Mouse (Mus musculus): ENCODE data around the gene Rab44. TPM values are rescaled to one million over a fixed set of nuclear protein-coding genes. Genes with fewer than 3 reads are reported as not detected.

Rab44 gene
- polyA plus RNA-seq, 1 experiment: 4.9 TPM

DNA sequence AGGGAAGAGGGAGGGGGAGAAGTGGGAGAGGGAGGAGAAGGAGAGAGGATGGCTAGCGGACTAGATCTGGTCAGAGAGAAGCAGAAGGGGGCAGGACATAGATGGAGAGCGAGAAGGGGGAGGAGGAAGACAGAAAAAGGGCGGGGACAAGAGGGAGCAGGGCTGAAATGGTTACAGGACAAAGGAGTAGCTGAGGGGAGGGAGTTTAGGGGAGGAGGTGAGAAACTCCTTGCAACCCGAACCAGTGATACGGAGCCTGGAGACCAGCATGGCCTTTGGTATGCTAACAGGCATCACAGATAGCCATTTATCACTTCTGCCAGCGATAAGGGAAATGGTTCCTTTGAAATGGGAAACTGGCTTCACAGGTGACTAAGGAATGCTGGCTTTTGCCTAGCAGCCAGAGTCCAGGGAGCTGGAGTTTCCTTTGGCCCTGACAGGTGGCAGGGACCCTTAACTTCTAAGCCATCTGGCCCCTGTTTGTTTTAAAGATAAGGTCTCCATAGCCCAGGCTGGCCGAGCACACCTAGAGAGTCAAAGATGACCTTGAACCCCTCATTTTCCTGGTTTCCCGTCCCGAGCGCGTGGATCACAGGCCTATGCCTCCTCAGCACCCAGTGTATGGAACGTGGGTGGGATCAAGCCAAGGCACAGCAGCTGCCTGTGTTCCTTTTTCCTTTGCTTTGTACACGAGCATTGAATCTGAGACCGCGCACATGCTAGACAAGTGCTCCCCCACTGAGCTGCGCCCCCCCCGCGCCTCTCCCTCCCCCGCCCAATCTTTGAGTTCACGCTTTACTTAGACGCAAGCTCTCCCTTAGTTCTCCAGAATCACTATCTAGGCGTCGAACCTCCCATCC is 33.0 kb upstream of the Rab44 start:
- H3K4me1 ChIP-seq (ENCODE audit: control insufficient read depth, insufficient read depth, insufficient read length): peaks cover 6% of the 10 kb centered on the region; the same call in 1 of the 2 replicates
- DNase-seq (ENCODE audit: low read depth in 1 of 2, low spot score in 2 of 2): no peak
- TF ChIP-seq POLR2A (IDR thresholded peaks at IDR 0.05; ENCODE audit: low read depth, low read length) (no peak), CTCF (IDR thresholded peaks at IDR 0.05; ENCODE audit: extremely low read depth, insufficient read depth, insufficient read length, insufficient replicate concordance) (no peak)
- H3K36me3 ChIP-seq (ENCODE audit: control insufficient read depth, insufficient read depth, low read length): no peaks in the 10 kb centered on the region
- H3K27ac ChIP-seq (ENCODE audit: insufficient read depth, low read length): no peak overlapping the region
- peak overlapping the region; percentile 40; the same call in 1 of the 2 replicates for H3K4me3 ChIP-seq (ENCODE audit: extremely low read depth, insufficient read depth, insufficient read length)
- WGBS: 26% methylated on average over 22 of the region's 23 CpGs
- peaks cover 4% of the 10 kb centered on the region; the same call in 1 of the 2 replicates for H3K27me3 ChIP-seq (ENCODE audit: control insufficient read depth, insufficient read depth, low read length)

DNA sequence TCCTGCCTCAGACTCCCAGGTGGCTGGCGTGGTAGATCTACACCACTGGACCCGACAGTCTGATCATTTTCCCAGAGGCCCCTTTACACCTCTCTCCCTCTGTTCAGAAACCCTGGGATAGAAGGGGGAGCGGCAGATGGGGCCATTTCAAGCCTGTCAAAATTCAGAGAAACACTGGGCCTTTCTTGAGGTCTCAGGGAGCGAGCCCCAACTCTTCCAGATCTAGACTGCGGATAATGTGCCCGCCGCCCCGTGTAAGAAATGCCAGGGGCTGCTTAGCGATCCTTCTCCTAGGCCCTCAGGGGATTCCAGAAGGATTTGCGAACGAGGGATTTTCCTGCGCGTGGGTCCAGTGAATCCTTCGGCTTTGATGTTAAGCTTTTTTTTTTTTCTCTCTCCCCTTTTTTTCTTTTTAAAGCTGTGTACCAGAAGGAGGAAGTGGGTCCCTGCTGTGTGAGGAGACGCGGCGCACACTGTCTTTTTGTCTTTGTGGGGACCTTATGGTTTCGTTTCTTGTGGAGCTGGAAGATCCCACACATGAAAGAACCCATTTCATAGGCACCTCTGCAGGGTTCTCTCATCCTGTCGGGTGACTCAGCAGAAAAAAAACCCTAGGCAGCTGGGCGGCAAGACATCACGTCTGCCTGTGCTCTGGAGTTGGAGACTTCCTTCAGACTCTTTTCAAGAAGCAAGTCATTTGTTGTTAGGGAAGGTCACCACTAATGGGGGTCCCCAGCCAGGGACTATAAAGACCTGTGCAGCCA is 32.1 kb upstream of the Rab44 start:
- 6% methylated on average over 21 of the region's 21 CpGs for WGBS
- no peak overlapping the region for H3K27ac ChIP-seq (ENCODE audit: insufficient read depth, low read length)
- TF ChIP-seq CTCF (IDR thresholded peaks at IDR 0.05; ENCODE audit: extremely low read depth, insufficient read depth, insufficient read length, insufficient replicate concordance) (no peak), POLR2A (IDR thresholded peaks at IDR 0.05; ENCODE audit: low read depth, low read length) (no peak)
- DNase-seq (ENCODE audit: low read depth in 1 of 2, low spot score in 2 of 2): peak in 1 of 2 experiments; percentile 36
- H3K36me3 ChIP-seq (ENCODE audit: control insufficient read depth, insufficient read depth, low read length): no peaks in the 10 kb centered on the region
- H3K27me3 ChIP-seq (ENCODE audit: control insufficient read depth, insufficient read depth, low read length): peaks cover 4% of the 10 kb centered on the region; the same call in 1 of the 2 replicates
- H3K4me1 ChIP-seq (ENCODE audit: control insufficient read depth, insufficient read depth, insufficient read length): peaks cover 6% of the 10 kb centered on the region; the same call in 1 of the 2 replicates
- peak overlapping the region; percentile 40; the same call in 1 of the 2 replicates for H3K4me3 ChIP-seq (ENCODE audit: extremely low read depth, insufficient read depth, insufficient read length)

DNA sequence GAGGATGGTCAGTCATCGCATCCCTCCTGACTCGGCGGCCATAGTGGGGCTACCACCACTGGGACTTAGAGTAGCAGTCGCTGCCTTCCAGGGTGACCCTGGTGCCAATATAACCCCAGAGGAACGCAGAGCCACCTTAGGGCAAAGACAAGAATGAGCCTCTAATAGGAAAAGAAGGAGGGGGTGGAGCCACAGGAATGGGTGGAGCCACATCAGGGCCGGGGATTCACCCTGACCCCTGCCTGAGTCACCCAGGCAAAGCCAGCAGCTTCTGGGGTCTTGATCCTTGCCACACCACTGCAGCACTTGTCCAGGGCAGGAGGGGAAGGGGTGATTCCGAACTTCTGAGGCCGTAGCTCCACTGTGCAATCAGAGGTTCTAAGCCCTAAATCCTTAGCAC is 30.4 kb upstream of the Rab44 start:
- TF ChIP-seq POLR2A (IDR thresholded peaks at IDR 0.05; ENCODE audit: low read depth, low read length): no peak
- no peak for TF ChIP-seq CTCF (IDR thresholded peaks at IDR 0.05; ENCODE audit: extremely low read depth, insufficient read depth, insufficient read length, insufficient replicate concordance)
- H3K27ac ChIP-seq (ENCODE audit: insufficient read depth, low read length): no peak overlapping the region
- WGBS: 94% methylated on average over 8 of the region's 8 CpGs
- no peak for DNase-seq (ENCODE audit: low read depth in 1 of 2, low spot score in 2 of 2)
- H3K36me3 ChIP-seq (ENCODE audit: control insufficient read depth, insufficient read depth, low read length): no peaks in the 10 kb centered on the region
- no peak overlapping the region for H3K4me3 ChIP-seq (ENCODE audit: extremely low read depth, insufficient read depth, insufficient read length)
- H3K27me3 ChIP-seq (ENCODE audit: control insufficient read depth, insufficient read depth, low read length): peaks cover 4% of the 10 kb centered on the region; the same call in 1 of the 2 replicates
- H3K4me1 ChIP-seq (ENCODE audit: control insufficient read depth, insufficient read depth, insufficient read length): peaks cover 6% of the 10 kb centered on the region; the same call in 1 of the 2 replicates

DNA sequence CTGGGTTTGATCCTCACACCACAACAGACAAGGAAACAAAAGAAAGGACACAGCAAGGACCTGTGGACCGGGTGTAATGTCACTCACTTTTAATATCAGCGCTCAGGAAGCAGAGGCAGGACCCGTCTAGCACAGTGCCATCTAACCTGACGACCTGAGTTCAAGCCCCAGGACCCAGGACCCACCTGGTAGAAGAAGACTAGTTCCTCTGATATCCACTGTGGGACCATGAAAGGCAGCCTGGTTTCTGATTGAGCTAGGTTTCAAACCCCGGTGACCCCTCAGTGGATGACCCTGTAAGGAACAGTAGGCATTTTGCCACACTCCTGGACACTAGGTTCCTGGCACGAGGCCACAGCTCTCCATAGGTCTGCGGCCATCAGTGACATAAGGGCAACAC is 29.3 kb upstream of the Rab44 start:
- peaks cover 6% of the 10 kb centered on the region; the same call in 1 of the 2 replicates for H3K4me1 ChIP-seq (ENCODE audit: control insufficient read depth, insufficient read depth, insufficient read length)
- no peak overlapping the region for H3K4me3 ChIP-seq (ENCODE audit: extremely low read depth, insufficient read depth, insufficient read length)
- H3K27ac ChIP-seq (ENCODE audit: insufficient read depth, low read length): no peak overlapping the region
- WGBS: 91% methylated on average over 7 of the region's 7 CpGs
- TF ChIP-seq POLR2A (IDR thresholded peaks at IDR 0.05; ENCODE audit: low read depth, low read length) (no peak), CTCF (IDR thresholded peaks at IDR 0.05; ENCODE audit: extremely low read depth, insufficient read depth, insufficient read length, insufficient replicate concordance) (no peak)
- DNase-seq (ENCODE audit: low read depth in 1 of 2, low spot score in 2 of 2): no peak
- H3K27me3 ChIP-seq (ENCODE audit: control insufficient read depth, insufficient read depth, low read length): peaks cover 4% of the 10 kb centered on the region; the same call in 1 of the 2 replicates
- H3K36me3 ChIP-seq (ENCODE audit: control insufficient read depth, insufficient read depth, low read length): no peaks in the 10 kb centered on the region

DNA sequence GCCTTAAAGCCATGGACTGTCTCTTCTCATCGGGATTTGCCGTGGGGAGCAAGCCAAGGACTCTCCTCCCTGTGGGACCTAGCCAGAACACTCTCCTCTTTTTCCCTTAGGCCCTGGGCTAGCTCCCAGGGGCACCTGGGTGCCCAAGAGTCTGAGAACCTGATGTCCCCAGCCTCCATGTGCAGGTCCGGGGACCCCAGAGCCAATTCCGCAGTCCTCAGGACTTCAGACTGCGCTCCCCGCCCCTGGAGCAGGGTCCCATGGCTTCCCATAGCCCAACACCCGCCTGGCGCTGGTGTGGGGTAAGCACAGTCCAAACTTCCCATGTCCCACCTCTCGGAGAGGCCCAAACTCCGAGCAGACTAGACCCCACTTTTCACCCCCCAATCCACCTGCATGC is 28.7 kb upstream of the Rab44 start:
- no peak overlapping the region for H3K27ac ChIP-seq (ENCODE audit: insufficient read depth, low read length)
- TF ChIP-seq POLR2A (IDR thresholded peaks at IDR 0.05; ENCODE audit: low read depth, low read length): no peak
- no peak for TF ChIP-seq CTCF (IDR thresholded peaks at IDR 0.05; ENCODE audit: extremely low read depth, insufficient read depth, insufficient read length, insufficient replicate concordance)
- WGBS: 94% methylated on average over 10 of the region's 10 CpGs
- H3K36me3 ChIP-seq (ENCODE audit: control insufficient read depth, insufficient read depth, low read length): no peaks in the 10 kb centered on the region
- no peak for DNase-seq (ENCODE audit: low read depth in 1 of 2, low spot score in 2 of 2)
- H3K27me3 ChIP-seq (ENCODE audit: control insufficient read depth, insufficient read depth, low read length): peaks cover 4% of the 10 kb centered on the region; the same call in 1 of the 2 replicates
- no peak overlapping the region for H3K4me3 ChIP-seq (ENCODE audit: extremely low read depth, insufficient read depth, insufficient read length)
- H3K4me1 ChIP-seq (ENCODE audit: control insufficient read depth, insufficient read depth, insufficient read length): peaks cover 6% of the 10 kb centered on the region; the same call in 1 of the 2 replicates

DNA sequence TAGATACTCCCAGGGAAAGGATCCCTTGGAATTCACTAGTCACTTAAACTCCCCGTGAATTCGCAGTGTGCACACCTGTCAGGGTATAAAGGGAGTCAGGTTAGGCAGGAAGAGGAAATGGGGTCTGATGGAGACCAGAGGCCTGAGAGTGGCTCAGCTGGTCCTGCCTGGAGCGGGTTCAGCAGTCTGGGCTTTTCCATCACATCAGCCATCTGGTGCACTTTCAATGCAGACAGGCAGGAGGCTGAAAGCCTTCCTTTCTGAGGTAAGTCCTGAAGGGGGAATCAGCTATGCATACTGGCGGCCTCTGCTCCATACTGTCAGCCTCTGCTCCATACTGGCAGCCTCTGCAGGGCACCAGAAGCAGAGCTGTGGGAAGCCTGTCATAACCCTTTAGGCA is 27.0 kb upstream of the Rab44 start:
- TF ChIP-seq CTCF (IDR thresholded peaks at IDR 0.05; ENCODE audit: extremely low read depth, insufficient read depth, insufficient read length, insufficient replicate concordance) (no peak), POLR2A (IDR thresholded peaks at IDR 0.05; ENCODE audit: low read depth, low read length) (no peak)
- H3K27me3 ChIP-seq (ENCODE audit: control insufficient read depth, insufficient read depth, low read length): no peaks in the 10 kb centered on the region
- H3K36me3 ChIP-seq (ENCODE audit: control insufficient read depth, insufficient read depth, low read length): no peaks in the 10 kb centered on the region
- no peak overlapping the region for H3K27ac ChIP-seq (ENCODE audit: insufficient read depth, low read length)
- no peak overlapping the region for H3K4me3 ChIP-seq (ENCODE audit: extremely low read depth, insufficient read depth, insufficient read length)
- 87% methylated on average over 4 of the region's 4 CpGs for WGBS
- DNase-seq (ENCODE audit: low read depth in 1 of 2, low spot score in 2 of 2): no peak
- H3K4me1 ChIP-seq (ENCODE audit: control insufficient read depth, insufficient read depth, insufficient read length): no peaks in the 10 kb centered on the region

Measured in spleen, adult 2 months (tissue).